Mouse (Mus musculus): ENCODE measurements around the gene Mon1a. TPM values are rescaled to one million over a fixed set of nuclear protein-coding genes. Genes with fewer than 3 reads are reported as not detected.

Mon1a gene
- polyA plus RNA-seq, 1 experiment from 2014 or later, result 31.6 TPM

- no peak for ATAC-seq
- Histone ChIP-seq H3K4me3 (ENCODE audit: low read depth, low read length) (no peak overlapping the region), H3K9ac (ENCODE audit: low read depth, low read length) (no peak overlapping the region), H3K4me1 (replicated peaks; ENCODE audit: control insufficient read depth, insufficient read depth, low read length) (no peaks in the 10 kb centered on the region), H3K27me3 (replicated peaks; ENCODE audit: control insufficient read depth, insufficient read depth, low read length) (no peaks in the 10 kb centered on the region), H3K9me3 (ENCODE audit: control insufficient read depth) (no peaks in the 10 kb centered on the region), H3K27ac (ENCODE audit: low read depth, low read length) (no peak overlapping the region), H3K36me3 (ENCODE audit: control insufficient read depth, insufficient read depth) (peaks cover 68% of the 10 kb centered on the region), H3K4me2 (replicated peaks; ENCODE audit: low read depth) (no peak overlapping the region)
- WGBS, result 49% methylated on average over 13 of the region's 13 CpGs
- no peak for TF ChIP-seq CTCF (IDR thresholded peaks at IDR 0.05; ENCODE audit: low read depth)
Observed at GRCm38 (mm10) chr9:107917895-107918608, 30.1 kb downstream of the Mon1a start.

DNA sequence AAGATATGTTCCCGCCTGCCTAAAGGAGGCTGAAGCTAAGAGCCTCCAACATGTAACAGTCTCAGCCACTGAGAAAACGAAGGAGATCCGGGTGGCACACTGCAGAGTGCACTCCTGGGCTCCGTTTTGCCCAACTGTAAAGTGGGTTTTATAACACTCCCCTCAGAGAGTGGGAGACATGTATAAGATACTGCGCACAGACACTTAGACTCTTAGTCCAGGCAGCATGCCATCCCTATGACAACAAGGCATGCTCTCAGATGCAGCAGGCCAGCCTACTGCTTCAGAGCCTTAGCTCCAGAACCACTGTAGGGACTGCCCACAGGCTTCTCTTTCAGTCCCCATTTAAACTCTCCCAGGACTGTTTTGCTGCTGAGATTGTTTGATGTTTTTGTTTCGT lies 30.9 kb downstream of the Mon1a start:
- Histone ChIP-seq H3K27ac (ENCODE audit: low read depth, low read length) (no peak overlapping the region), H3K36me3 (ENCODE audit: control insufficient read depth, insufficient read depth) (peaks cover 67% of the 10 kb centered on the region)
- ATAC-seq, result no peak

DNA sequence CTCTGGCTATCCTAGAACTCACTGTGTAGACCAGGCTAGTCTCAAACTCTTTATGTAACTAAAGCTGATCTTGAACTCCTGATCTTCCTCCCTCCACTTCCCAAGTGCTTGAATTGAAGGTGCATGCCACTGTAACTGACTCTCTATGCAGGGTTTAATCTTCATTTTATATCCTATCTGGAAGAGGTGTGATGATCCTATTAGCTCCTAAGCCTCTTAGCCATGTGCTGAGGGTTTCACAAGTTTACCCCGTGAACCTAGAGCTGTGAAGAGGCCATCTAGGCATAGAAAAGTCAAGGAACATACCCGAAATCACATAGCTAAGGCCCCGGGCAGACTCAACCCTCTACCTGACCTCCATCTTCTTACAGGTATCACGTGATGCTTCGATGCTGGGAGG lies 31.5 kb downstream of the Mon1a start:
- Histone ChIP-seq H3K36me3 (ENCODE audit: control insufficient read depth, insufficient read depth) (peaks cover 62% of the 10 kb centered on the region), H3K9ac (ENCODE audit: low read depth, low read length) (no peak overlapping the region), H3K4me1 (replicated peaks; ENCODE audit: control insufficient read depth, insufficient read depth, low read length) (no peaks in the 10 kb centered on the region), H3K9me3 (ENCODE audit: control insufficient read depth) (no peaks in the 10 kb centered on the region), H3K27me3 (replicated peaks; ENCODE audit: control insufficient read depth, insufficient read depth, low read length) (no peaks in the 10 kb centered on the region), H3K27ac (ENCODE audit: low read depth, low read length) (no peak overlapping the region), H3K4me3 (ENCODE audit: low read depth, low read length) (no peak overlapping the region), H3K4me2 (replicated peaks; ENCODE audit: low read depth) (no peak overlapping the region)
- 84% methylated on average over 5 of the region's 5 CpGs for WGBS
- TF ChIP-seq CTCF (IDR thresholded peaks at IDR 0.05; ENCODE audit: low read depth), result no peak
- no peak for ATAC-seq

More for the DNA sequence above, 30.9 kb downstream of the Mon1a start:
- no peaks in the 10 kb centered on the region for H3K4me1 ChIP-seq (replicated peaks; ENCODE audit: control insufficient read depth, insufficient read depth, low read length)
- H3K4me3 ChIP-seq (ENCODE audit: low read depth, low read length), result no peak overlapping the region
- H3K4me2 ChIP-seq (replicated peaks; ENCODE audit: low read depth), result no peak overlapping the region
- no peak overlapping the region for H3K9ac ChIP-seq (ENCODE audit: low read depth, low read length)
- H3K9me3 ChIP-seq (ENCODE audit: control insufficient read depth), result no peaks in the 10 kb centered on the region
- no peaks in the 10 kb centered on the region for H3K27me3 ChIP-seq (replicated peaks; ENCODE audit: control insufficient read depth, insufficient read depth, low read length)
- WGBS, result 85% methylated on average over 6 of the region's 6 CpGs
- no peak for TF ChIP-seq CTCF (IDR thresholded peaks at IDR 0.05; ENCODE audit: low read depth)

DNA sequence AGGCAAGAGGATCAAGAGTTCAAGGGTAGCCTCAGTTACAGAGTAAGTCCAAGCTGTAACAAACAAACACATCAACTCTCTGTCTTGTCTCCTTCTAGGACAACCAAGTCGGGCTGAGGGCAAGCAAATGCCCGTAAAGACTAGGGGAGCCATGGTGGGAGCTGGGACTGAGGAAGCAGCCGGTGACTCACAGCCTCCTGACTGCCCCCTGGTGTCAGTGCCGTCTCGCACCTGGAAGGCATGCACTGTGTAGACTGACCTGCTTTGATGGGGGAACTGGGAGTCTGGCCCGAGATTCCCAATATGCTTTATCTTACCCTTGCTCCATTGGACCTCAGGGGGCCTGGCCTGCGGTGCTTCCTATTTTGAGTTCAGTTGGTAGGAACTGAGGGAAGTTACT lies 35.1 kb downstream of the Mon1a start:
- ATAC-seq, result peak; percentile 47; the same call in 1 of the 2 replicates
- Histone ChIP-seq H3K36me3 (ENCODE audit: control insufficient read depth, insufficient read depth) (peaks cover 29% of the 10 kb centered on the region), H3K4me3 (ENCODE audit: low read depth, low read length) (no peak overlapping the region), H3K4me1 (replicated peaks; ENCODE audit: control insufficient read depth, insufficient read depth, low read length) (no peaks in the 10 kb centered on the region), H3K27me3 (replicated peaks; ENCODE audit: control insufficient read depth, insufficient read depth, low read length) (no peaks in the 10 kb centered on the region), H3K4me2 (replicated peaks; ENCODE audit: low read depth) (no peak overlapping the region), H3K9ac (ENCODE audit: low read depth, low read length) (no peak overlapping the region), H3K27ac (ENCODE audit: low read depth, low read length) (no peak overlapping the region), H3K9me3 (ENCODE audit: control insufficient read depth) (no peaks in the 10 kb centered on the region)
- peak; percentile 84 for TF ChIP-seq CTCF (IDR thresholded peaks at IDR 0.05; ENCODE audit: low read depth)
- 36% methylated on average over 7 of the region's 7 CpGs for WGBS

DNA sequence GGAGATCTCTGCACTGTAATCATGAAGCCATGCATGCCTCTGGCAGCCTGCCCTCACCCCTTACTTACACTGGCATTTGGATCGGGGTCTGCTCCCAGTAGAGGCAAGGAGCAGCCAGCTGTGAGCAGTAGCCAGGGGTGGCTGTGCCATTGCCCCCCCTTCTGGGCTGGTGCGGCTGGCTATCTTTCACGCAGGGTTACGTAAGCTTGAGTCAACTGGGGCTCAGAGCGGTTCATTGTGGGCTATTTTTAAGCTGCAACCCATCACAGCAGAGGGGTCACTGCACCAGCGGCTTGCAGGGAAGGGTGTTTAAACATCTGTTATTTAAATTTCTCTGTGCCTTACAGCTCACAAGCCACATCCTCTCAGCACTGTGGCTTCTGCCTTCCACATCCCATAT lies 36.0 kb downstream of the Mon1a start:
- Histone ChIP-seq H3K4me1 (replicated peaks; ENCODE audit: control insufficient read depth, insufficient read depth, low read length) (no peaks in the 10 kb centered on the region), H3K4me3 (ENCODE audit: low read depth, low read length) (no peak overlapping the region), H3K9ac (ENCODE audit: low read depth, low read length) (0 out of 2 replicates have a peak overlapping the region, but pooled peaks have one; percentile 13), H3K27me3 (replicated peaks; ENCODE audit: control insufficient read depth, insufficient read depth, low read length) (no peaks in the 10 kb centered on the region), H3K9me3 (ENCODE audit: control insufficient read depth) (no peaks in the 10 kb centered on the region), H3K4me2 (replicated peaks; ENCODE audit: low read depth) (no peak overlapping the region), H3K36me3 (ENCODE audit: control insufficient read depth, insufficient read depth) (peaks cover 21% of the 10 kb centered on the region), H3K27ac (ENCODE audit: low read depth, low read length) (no peak overlapping the region)
- ATAC-seq, result no peak
- 55% methylated on average over 6 of the region's 6 CpGs for WGBS
- no peak for TF ChIP-seq CTCF (IDR thresholded peaks at IDR 0.05; ENCODE audit: low read depth)

DNA sequence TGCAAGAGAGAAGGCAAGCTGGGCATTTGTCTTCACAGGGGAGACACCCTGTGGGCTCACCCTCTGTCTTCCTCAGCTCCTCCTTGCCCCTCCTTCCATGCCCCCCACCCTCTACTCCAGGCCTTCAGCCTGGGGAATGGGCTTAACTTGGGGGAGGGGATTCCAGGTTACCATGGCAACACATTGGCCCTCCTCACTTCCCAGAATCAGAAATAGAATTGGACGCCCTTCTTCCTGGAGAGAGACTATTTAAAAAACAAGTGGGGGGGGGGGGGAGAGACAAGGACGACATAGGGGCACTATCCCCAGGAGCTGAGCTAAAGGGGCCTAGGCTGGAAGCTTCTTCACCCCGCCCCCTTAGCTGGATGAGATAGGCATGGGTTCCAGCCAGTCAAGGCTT lies 37.3 kb downstream of the Mon1a start:
- H3K27ac ChIP-seq (ENCODE audit: low read depth, low read length), result no peak overlapping the region
- 29% methylated on average over 3 of the region's 3 CpGs for WGBS
- no peak for ATAC-seq

More for the DNA sequence above, 37.3 kb downstream of the Mon1a start:
- no peaks in the 10 kb centered on the region for H3K9me3 ChIP-seq (ENCODE audit: control insufficient read depth)
- H3K4me3 ChIP-seq (ENCODE audit: low read depth, low read length), result no peak overlapping the region
- no peak for TF ChIP-seq CTCF (IDR thresholded peaks at IDR 0.05; ENCODE audit: low read depth)
- H3K36me3 ChIP-seq (ENCODE audit: control insufficient read depth, insufficient read depth), result peaks cover 12% of the 10 kb centered on the region; the same call in 1 of the 2 replicates
- H3K4me2 ChIP-seq (replicated peaks; ENCODE audit: low read depth), result no peak overlapping the region
- no peaks in the 10 kb centered on the region for H3K27me3 ChIP-seq (replicated peaks; ENCODE audit: control insufficient read depth, insufficient read depth, low read length)
- no peaks in the 10 kb centered on the region for H3K4me1 ChIP-seq (replicated peaks; ENCODE audit: control insufficient read depth, insufficient read depth, low read length)
- H3K9ac ChIP-seq (ENCODE audit: low read depth, low read length), result no peak overlapping the region

All from intestine, postnatal 0 days (tissue).